Mouse (Mus musculus) hindbrain, embryonic 16.5 days (tissue): ENCODE measurements around the gene Brd1. TPM values are rescaled to one million over a fixed set of nuclear protein-coding genes. Genes with fewer than 3 reads are reported as not detected.

Source experiments
- ATAC-seq: fragments of 200-750 bp; cut with Nextera tagmentation; 2 replicates; pipeline ENCODE4 v1.8.0; 2017; ENCODE audit warnings: moderate TSS enrichment, moderate library complexity
- H3K27ac ChIP-seq: fragments of 300-500 bp; sonication (generic); 2 replicates; pipeline ENCODE4 v1.5.1; 2014; ENCODE audit warnings: low read depth, mild to moderate bottlenecking, control low read depth, low read length, moderate library complexity
- H3K27me3 ChIP-seq: fragments of 300-500 bp; sonication (generic); replicated peaks from 2 replicates; pipeline ENCODE4 v1.6.1; 2014; ENCODE audit warnings: low read length; ENCODE audit not compliant: control insufficient read depth, insufficient read depth
- H3K36me3 ChIP-seq: fragments of 300-500 bp; sonication (generic); 2 replicates; pipeline ENCODE4 v1.6.1; 2014; ENCODE audit warnings: mild to moderate bottlenecking, low read length, moderate library complexity, mixed read lengths; ENCODE audit not compliant: control insufficient read depth, insufficient read depth
- H3K4me1 ChIP-seq: fragments of 300-500 bp; sonication (generic); 2 replicates; pipeline ENCODE4 v1.6.1; 2014; ENCODE audit warnings: low read depth, low read length; ENCODE audit not compliant: control insufficient read depth, insufficient read depth
- H3K4me2 ChIP-seq: fragments of 300-500 bp; sonication (generic); 2 replicates; pipeline ENCODE4 v1.6.1; 2014; ENCODE audit warnings: mild to moderate bottlenecking, low read length, control low read depth, moderate library complexity
- H3K4me3 ChIP-seq: fragments of 300-500 bp; sonication (generic); 2 replicates; pipeline ENCODE4 v1.5.1; 2014; ENCODE audit warnings: mild to moderate bottlenecking, low read length, control low read depth, moderate library complexity
- H3K9ac ChIP-seq: fragments of 300-500 bp; sonication (generic); 2 replicates; pipeline ENCODE4 v1.6.1; 2014; ENCODE audit warnings: low read depth, mild to moderate bottlenecking, control low read depth, low read length, moderate library complexity
- H3K9me3 ChIP-seq: fragments of 300-500 bp; sonication (generic); 2 replicates; pipeline ENCODE4 v1.6.1; 2014; ENCODE audit warnings: mild to moderate bottlenecking, low read length, moderate library complexity; ENCODE audit not compliant: control insufficient read depth
- WGBS: fragments of 180-500 bp; shearing (Covaris S2); extraction: QIAGEN DNeasy Blood & Tissue Kit; methylation state at CpG from one replicate; pipeline ENCODE4 v1.1.7; 2014; 5-methylcytosine and 5-hydroxymethylcytosine counted together
- polyA plus RNA-seq: library from polyadenylated mRNA; unstranded; fragments of >200 nt; fragmentation: Nextera tagmentation; extraction: Ambion mirVana; gene quantifications from 2 replicates; pipeline ENCODE4 v1.2.1, GENCODE M21; 2015

Brd1 gene
- polyA plus RNA-seq, 1 experiment from 2014 or later = 14.9 TPM

DNA sequence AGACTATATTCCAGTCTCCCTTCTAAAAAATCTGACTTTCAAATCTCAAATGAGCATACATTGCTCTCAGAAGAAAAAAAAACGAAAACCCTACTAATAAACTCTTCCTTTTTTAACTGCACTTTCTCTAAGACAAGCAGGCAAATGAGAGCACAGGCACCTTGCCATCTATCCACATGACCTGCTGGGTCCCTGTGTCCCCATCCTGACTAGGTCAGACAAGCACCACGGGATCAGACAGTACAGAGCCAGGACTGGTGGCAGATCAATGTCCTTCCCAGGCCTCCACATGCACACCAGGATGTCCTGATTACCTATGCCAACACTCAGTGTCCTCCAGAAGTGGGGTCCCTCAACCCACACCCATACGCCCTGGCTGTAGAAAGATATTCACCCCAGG is 72.4 kb downstream of the Brd1 start:
- H3K4me3 ChIP-seq = no peak overlapping the region
- WGBS = 77% methylated on average over 3 of the region's 3 CpGs
- ATAC-seq = no peak
- H3K27ac ChIP-seq = no peak overlapping the region
- no peak overlapping the region for H3K4me2 ChIP-seq
- H3K9me3 ChIP-seq = no peaks in the 10 kb centered on the region
- H3K4me1 ChIP-seq = 0 out of 2 replicates have a peak, but pooled peaks cover 3% of the 10 kb centered on the region
- no peak overlapping the region for H3K9ac ChIP-seq
- H3K27me3 ChIP-seq = peaks cover 2% of the 10 kb centered on the region; the same call in 1 of the 2 replicates
- no peaks in the 10 kb centered on the region for H3K36me3 ChIP-seq

DNA sequence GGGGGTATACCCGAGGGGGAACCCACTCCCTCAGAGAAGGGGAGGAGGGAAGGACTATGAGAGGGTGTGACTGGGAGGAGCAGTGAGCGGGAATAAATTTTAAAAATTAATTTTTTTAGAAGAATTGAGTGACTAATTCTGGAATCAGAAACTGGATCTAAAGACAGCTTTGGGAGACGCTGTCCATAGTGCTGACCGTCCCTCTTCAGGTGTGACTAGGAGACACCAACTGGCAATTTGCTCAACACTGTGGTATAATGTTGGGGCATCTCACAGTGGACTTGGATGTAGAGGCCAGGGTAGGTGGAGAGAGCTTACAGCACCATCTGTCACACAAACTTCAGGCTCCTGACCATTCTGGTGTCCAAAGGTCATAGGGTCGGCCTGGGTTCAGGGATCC is 82.0 kb downstream of the Brd1 start:
- WGBS = 52% methylated on average over 5 of the region's 5 CpGs
- H3K27ac ChIP-seq = no peak overlapping the region
- no peak for ATAC-seq

DNA sequence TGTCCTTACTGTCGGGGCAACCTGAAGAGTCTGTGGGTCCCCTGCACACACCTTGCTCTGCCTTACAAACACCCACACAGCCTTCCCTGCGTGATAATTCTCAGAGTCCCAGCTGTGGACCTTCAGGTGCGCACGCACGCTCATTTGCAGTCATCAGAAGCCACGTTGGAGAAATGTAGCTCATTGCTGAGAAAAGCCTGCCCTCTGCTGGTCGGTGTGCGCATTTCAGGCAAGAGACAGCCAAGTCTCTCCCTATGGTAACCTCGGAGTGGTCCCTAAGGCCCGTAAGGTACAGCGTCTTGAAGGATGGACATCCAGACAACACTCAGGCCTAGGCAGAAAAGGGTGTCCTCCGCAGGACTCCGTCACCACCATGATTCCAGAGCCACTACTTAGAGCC is 83.0 kb downstream of the Brd1 start:
- H3K4me1 ChIP-seq = no peaks in the 10 kb centered on the region; the same call in 1 of the 2 replicates
- H3K27ac ChIP-seq = no peak overlapping the region
- H3K36me3 ChIP-seq = no peaks in the 10 kb centered on the region
- ATAC-seq = peak; percentile 75
- no peaks in the 10 kb centered on the region for H3K9me3 ChIP-seq
- no peak overlapping the region; the same call in 1 of the 2 replicates for H3K9ac ChIP-seq
- no peak overlapping the region for H3K4me3 ChIP-seq
- no peaks in the 10 kb centered on the region for H3K27me3 ChIP-seq
- H3K4me2 ChIP-seq = peak overlapping the region; percentile 23
- WGBS = 19% methylated on average over 13 of the region's 13 CpGs

More for the DNA sequence above, 82.0 kb downstream of the Brd1 start:
- no peak overlapping the region for H3K9ac ChIP-seq
- H3K9me3 ChIP-seq = no peaks in the 10 kb centered on the region
- no peaks in the 10 kb centered on the region; the same call in 1 of the 2 replicates for H3K4me1 ChIP-seq
- no peaks in the 10 kb centered on the region for H3K36me3 ChIP-seq
- H3K4me3 ChIP-seq = no peak overlapping the region
- H3K27me3 ChIP-seq = no peaks in the 10 kb centered on the region
- no peak overlapping the region for H3K4me2 ChIP-seq

Other genes starting within 250 kb of the Brd1 start
- not detected in 2 replicates for gene Zdhhc25, start 133.9 kb downstream of the Brd1 start, polyA plus RNA-seq
- 9.9 and 15.3 TPM in 2 replicates for gene Zbed4, start 17.4 kb upstream of the Brd1 start, polyA plus RNA-seq
- gene Alg12, start 85.1 kb upstream of the Brd1 start, polyA plus RNA-seq = 9.5 and 10.1 TPM in 2 replicates
- 61.0 and 61.9 TPM in 2 replicates for gene Creld2, start 85.4 kb upstream of the Brd1 start, polyA plus RNA-seq
- 71.4 and 77.4 TPM in 2 replicates for gene Pim3, start 128.0 kb upstream of the Brd1 start, polyA plus RNA-seq
- 0.06 and 0.13 TPM in 2 replicates for gene Ttll8, start 220.2 kb upstream of the Brd1 start, polyA plus RNA-seq
- gene Mlc1, start 244.8 kb upstream of the Brd1 start, polyA plus RNA-seq = 39.1 and 52.9 TPM in 2 replicates
- 0.05 and 0.09 TPM in 2 replicates for gene Mov10l1, start 248.7 kb upstream of the Brd1 start, polyA plus RNA-seq